Mouse (Mus musculus): ENCODE data around the gene Lin54.

The Lin54 gene

GRCm38 (mm10) chr5:100500458-100500961 is at the start of gene Lin54:
TSS of gene Lin54 (minus strand) at chr5:100500639.
- peak; percentile 83 for DNase-seq (ENCODE audit: low read depth, low spot score)

GRCm38 (mm10) chr5:100550151-100550550 is 49.7 kb upstream of the Lin54 start:
- no peak for DNase-seq (ENCODE audit: low read depth, low spot score)

- no peak for DNase-seq (ENCODE audit: low read depth, low spot score)
Measured at GRCm38 (mm10) chr5:100549311-100549710, 48.9 kb upstream of the Lin54 start.

DNA sequence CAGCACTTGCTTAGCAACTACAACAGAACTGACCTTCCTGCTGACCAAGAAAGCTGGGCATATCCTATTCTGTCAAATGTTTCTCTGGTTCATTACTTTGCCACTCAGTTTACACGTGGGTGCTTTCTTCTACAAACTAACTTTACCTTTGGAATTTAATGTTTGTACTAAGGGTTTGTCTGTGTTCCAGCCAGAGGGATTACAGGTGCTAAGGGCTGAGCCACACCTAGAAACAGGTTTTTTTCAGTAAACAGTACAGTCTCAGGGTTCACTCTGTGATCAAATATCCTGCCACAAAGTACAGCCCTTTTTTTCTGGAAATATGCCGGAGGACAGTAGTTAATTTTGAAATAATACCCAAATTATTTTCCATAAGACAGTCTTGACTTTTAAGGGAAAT is 47.8 kb upstream of the Lin54 start:
- no peak for DNase-seq (ENCODE audit: low read depth, low spot score)

DNA sequence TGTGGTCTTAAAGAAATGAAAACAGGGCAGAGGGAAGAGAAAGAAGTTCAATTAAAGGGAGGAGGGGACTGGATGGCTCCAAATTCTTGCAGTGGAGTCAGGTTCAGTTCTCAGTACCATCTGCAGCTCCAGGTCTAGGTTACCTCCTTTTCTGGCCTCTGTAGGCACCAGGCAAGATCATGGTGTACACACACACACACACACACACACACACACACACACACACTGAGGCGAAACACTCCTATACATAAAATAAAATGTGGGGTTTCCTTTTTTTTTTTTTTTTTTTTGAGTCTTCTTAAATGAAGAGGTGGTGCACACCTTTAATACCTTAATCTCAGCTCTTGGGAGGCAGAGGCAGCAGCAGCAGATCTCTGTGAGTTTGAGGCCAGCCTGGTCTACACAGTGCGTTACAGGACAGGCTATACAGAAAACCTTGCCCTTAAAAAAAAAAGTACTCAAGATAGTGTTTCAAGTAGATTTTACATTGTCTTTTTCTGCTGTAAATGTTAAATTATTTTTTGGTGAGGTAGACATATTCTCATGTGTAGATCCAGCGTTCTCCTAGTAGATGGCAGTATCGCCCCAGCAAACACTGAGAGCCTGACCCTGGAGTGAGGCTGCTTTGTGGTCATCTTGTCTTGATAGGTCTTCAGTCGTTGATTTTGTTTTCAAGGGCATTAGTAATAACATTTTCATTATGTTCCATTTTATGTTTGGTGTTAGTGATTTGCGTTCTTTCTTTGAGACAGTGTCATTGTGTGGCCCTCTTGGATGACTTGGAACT is 46.0 kb upstream of the Lin54 start:
- no peak for DNase-seq (ENCODE audit: low read depth, low spot score)

DNA sequence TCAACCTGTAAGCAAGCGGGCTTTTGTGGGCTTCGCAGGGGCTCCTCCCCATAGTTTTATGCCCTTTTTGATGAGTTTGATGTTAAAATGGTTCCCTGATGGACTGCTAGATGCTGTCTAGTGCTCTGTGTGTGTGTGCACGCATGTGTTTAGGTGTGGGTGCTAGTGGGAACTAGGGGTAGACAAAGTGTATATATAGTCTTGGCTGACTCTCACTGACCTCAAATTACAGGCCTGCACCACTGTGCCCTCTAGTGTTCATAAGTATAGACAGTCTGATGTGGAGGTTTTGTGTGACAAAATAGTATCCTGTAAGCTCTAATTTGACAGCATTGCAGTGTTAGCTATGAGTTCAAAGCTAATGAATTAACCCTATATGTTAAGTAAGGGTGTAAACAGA is 36.2 kb upstream of the Lin54 start:
- peak; percentile 8 for DNase-seq (ENCODE audit: low read depth, low spot score)

GRCm38 (mm10) chr5:100535826-100536225 is 35.4 kb upstream of the Lin54 start:
- no peak for DNase-seq (ENCODE audit: low read depth, low spot score)

DNA sequence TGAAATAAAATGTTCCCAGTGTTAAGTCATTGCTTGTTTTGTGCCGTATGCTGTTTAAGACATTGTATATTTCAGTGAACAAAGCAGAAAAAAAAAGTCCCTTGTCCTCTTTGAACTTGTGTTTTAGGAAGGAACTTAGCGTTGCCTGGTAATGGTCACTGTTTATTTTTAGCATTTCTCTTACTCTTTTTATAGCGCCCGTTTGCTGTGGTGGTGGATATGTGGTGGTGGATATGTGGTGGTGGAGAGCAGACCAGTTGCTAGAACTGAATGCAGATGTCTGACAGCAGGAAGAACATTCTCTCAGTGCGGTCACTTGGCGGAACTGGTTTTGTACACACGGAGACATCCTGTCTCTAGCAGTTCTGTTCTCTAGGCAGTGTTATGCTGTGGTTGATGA is 25.7 kb upstream of the Lin54 start:
- peak; percentile 34 for DNase-seq (ENCODE audit: low read depth, low spot score)

DNA sequence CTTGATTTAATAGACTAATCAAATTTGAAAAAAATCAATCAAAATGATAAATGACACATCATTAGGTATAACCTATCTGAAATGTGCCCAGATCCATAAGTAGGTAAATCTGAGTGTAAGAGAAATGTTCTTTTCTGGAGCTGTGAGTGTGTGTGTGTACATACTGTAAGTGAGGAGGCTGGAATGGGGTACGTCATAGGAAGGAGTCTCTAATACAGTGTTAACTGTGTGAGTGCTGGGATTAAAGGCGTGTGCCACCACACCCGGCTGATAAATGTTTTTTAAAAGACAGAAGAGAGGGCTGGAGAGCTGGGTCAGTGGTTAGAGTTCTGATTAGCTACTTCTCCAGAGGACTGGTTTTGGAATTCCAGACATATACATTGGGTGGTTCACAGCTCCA is 25.2 kb upstream of the Lin54 start:
- no peak for DNase-seq (ENCODE audit: low read depth, low spot score)

DNA sequence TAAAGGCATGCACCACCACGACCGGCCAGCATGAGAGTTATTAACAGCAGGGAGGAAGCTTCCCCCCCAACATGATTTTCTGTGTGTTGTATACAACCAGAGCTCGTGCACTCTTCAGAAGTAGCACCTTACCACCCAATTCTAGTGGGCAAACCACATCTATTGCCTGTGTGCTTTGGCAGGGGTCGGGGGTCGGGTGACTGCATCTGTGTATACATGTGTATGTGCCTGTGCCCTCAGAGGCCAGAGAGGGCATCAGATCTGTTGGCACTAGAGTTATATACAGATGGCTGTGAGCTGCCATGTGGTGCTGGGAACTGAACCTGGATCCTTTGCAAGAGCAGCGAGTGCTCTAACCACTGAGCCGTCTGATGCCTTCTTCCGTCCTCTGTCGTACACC is 24.5 kb upstream of the Lin54 start:
- no peak for DNase-seq (ENCODE audit: low read depth, low spot score)

GRCm38 (mm10) chr5:100523331-100523730 is 22.9 kb upstream of the Lin54 start:
- no peak for DNase-seq (ENCODE audit: low read depth, low spot score)

GRCm38 (mm10) chr5:100520223-100520622 is 19.8 kb upstream of the Lin54 start:
- no peak for DNase-seq (ENCODE audit: low read depth, low spot score)

DNA sequence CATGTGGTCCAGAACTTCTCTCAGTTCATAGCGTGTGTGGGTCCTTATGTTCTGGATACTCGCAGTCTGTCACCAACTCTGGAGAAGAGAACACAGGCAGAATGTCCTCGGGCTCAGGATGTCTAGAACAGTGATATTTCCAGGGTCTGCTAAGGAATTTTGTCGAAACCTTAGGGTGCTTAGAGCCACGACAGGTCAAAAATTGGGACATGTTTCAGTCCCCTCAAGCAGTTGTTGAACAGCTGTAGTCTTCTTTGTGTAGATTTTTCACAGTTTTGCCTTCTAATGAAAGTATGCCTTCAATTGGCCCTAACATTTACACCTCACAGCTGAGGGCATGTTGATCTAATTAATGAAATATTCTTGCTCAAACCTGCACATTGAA is 18.6 kb upstream of the Lin54 start:
- DNase-seq (ENCODE audit: low read depth, low spot score): no peak

DNA sequence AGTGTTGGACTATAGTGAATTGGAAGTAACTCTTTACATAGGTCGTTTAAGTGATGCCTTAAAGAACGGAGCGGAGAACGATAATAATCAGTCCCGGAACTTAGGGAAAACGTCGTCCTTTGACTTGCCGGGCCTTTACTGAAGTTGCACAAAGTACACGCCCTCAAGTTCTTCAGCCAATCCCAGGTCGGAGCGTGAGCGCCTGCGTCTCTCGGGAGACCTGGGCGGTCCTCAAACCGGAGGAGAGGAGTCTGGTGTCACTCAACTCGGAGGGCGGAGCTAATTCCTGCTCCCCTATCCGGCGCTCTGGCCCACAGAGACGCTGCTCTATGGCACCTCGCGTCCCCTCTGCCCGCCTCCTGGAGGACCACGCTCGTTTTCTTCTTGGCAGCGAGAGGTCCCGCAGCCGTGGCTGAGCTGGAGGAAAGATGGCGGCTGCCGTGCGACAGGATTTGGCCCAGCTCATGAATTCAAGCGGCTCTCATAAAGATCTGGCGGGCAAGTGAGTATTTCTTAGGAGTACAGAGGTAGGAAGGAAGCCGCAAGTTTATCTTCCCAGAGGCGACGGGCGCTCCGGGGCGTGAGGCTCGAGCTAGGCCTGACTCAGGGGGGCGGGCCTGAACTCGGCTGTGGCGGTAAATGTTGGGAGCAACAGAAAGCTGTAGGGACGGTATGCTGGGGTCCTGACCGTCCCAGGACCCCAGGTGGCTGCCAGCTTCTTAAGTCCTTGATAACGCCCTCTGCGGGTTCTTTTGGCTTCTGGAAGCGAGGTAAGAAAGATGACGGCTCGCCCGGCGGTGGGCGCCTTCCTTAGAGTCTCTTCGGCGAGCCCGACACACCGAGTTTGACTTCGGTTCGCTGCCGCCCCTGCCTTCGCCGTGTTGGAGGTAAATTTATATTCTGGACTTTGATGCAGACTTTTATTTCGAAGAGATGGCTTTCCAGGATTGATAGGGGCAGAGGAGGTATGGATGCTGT is 17.9 kb upstream of the Lin54 start, which contains the start of gene Cops4:
TSS of gene Cops4 (plus strand) at position 261 of the 978 bp plus-strand sequence.
- peak; percentile 100 for DNase-seq (ENCODE audit: low read depth, low spot score)

DNA sequence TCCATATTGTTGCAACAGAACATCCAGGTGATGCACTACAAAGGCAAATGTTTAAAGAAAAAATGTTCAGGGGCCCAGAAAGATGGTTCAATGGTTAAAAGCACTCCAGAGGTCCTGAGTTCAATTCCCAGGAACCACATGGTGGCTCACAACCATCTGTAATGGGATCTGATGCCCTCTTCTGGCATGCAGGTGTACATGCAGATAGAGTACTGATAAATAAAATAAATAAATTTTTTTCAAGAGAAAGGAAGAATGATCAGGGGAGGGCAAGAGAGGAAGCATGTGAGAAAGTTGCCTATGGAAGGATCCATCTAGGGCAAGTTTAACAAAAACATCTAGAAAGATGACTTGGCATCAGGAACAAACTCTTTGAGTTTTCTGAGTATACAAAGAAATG is 12.1 kb upstream of the Lin54 start:
- DNase-seq (ENCODE audit: low read depth, low spot score): no peak

- no peak for DNase-seq (ENCODE audit: low read depth, low spot score)
Measured at GRCm38 (mm10) chr5:100509247-100509646, 8.8 kb upstream of the Lin54 start.

GRCm38 (mm10) chr5:100501267-100501666 is 828 bp upstream of the Lin54 start:
- DNase-seq (ENCODE audit: low read depth, low spot score): no peak

DNA sequence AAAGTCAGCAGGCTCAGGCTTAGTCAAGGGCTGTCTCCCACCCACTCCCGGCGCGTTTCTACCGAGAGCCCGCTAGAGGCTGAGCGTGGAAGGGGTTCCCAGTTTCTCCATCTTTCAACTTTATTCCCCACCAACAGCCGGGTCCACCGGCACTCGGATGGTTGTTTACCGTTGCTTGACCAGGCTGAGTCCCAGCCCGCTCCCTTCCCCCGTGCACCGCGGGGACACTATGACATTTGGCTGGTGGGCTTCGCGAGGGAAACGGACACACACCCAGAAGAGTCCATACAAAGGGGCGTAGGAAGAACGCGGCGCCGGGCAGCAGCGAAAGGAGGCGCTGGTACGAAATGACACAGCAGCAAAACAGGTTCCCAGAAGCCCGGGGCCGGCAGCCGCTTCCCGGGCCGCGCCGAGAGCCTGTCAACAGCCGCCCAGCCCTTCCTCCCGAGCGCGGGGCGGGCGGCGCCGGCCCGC is 571 bp downstream of the Lin54 start:
- DNase-seq (ENCODE audit: low read depth, low spot score): no peak

GRCm38 (mm10) chr5:100499243-100499642 is 1.2 kb downstream of the Lin54 start:
- DNase-seq (ENCODE audit: low read depth, low spot score): no peak

- no peak for DNase-seq (ENCODE audit: low read depth, low spot score)
Measured at GRCm38 (mm10) chr5:100498436-100499180, 1.8 kb downstream of the Lin54 start.

DNA sequence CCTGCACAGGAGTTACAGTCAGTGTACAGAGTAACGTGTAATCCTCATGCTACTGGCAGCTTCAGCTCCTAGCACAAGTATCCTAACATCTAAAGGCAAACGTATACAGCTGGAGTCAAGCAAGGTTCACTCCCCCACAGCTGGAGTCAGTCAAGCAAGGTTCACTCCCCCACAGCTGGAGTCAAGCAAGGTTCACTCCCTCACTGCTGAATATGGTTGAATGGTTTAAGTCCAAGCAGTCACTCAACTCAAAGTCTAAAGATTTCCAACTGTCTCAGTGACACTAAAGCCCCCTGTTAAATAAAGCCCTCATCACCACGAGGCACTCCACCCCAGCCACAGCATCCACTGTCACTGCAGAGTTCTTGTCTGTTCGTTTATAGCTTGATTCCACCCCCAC is 8.7 kb downstream of the Lin54 start:
- no peak for DNase-seq (ENCODE audit: low read depth, low spot score)

Data from telencephalon, adult 2 months (tissue).